Mouse (Mus musculus): ENCODE results near the gene Tmem38b.

The Tmem38b gene

GRCm38 (mm10) chr4:53828914-53829313 is 3.1 kb downstream of the Tmem38b start:
- DNase-seq (ENCODE audit: extremely low read depth, low read depth, low spot score) = no peak

GRCm38 (mm10) chr4:53830016-53830415 is 4.2 kb downstream of the Tmem38b start:
- no peak for DNase-seq (ENCODE audit: extremely low read depth, low read depth, low spot score)

DNA sequence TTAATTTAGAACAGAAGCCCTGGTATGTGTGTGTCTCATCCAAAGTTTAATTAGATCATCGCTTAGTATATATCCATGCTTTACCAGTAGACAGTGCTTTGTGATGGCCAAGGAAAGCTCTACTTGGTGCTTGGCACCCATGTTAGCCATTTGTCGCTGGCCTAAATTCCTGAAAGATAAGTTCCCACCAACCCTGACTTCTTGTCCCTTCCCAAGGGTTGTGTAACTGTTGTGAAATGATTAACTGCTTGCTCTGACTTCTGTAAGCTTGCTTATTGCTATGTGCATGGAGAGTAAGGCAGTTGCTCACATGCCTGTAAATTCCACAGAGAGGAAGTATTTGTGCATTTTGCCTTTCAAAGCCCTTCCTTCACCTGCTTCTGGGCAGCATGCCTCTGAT is 4.7 kb downstream of the Tmem38b start:
- no peak for DNase-seq (ENCODE audit: extremely low read depth, low read depth, low spot score)

DNA sequence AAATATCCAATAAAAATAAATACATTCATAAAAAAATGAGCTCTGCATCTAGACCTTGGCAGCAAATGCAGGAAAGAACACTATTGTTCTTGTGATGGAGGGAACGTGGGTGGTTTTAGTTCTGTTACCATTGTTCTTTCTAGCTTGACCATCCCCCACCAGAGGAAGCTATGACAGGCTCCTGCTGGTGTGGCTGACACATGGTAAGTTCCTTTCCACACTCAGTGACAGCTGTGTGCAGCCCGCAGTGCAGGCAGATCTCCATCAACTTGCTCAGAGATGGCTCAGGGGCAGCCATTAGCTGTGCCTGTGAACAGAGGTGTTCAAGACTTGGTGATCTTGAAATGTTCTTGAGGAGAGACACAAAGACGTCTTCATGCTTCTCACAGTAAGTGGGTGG is 6.5 kb downstream of the Tmem38b start:
- no peak for DNase-seq (ENCODE audit: extremely low read depth, low read depth, low spot score)

DNA sequence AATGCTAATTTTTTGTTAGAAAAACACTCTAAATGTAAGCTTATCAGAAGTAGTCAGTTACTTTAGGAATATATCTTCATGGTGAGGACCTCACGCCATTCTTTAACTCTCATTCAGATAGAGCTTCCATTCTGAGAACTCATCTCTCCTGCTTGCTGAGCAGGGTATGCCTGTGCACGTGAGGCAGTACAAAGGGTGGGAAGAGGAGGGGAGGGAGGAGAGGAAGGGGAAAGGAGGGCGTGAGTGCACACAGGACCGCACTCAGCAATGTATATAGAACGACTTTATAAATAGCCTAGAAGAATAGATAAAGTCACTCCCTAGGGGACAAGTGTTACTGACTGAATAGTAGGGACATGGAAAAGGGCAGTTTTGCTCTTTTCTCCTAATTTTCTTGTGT is 11.1 kb downstream of the Tmem38b start:
- no peak for DNase-seq (ENCODE audit: extremely low read depth, low read depth, low spot score)

DNA sequence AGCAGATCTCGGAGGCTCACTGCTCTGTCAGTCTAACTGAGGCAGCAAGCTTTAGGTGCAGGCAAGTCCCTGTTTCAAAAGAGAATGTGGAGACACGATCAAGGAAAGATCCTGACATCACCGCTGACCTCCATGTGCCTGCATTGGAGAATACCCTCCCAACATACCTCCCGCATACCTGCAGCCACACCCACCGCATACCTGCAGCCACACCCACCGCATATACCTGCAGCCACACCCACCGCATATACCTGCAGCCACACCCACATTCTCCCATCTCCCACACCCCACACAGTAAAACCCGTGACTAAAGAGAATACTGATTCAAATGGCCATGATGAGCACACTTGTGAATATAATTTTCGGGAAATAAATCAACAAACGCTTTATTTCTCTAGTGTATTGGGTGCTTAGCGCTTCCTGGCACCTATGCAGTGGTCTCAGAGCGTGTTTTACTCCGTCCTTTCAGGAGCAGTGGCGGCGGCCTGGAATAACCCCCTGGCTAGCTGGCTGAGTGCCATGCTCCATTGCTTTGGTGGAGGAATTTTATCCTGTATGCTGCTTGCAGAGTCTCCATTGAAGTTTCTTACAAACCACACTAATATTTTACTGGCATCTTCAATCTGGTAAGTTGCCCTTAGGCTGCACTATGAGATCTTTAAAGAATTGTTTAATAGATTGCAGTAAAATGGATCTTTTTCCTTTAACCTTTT is 14.5 kb downstream of the Tmem38b start:
- DNase-seq (ENCODE audit: extremely low read depth, low read depth, low spot score) = no peak

DNA sequence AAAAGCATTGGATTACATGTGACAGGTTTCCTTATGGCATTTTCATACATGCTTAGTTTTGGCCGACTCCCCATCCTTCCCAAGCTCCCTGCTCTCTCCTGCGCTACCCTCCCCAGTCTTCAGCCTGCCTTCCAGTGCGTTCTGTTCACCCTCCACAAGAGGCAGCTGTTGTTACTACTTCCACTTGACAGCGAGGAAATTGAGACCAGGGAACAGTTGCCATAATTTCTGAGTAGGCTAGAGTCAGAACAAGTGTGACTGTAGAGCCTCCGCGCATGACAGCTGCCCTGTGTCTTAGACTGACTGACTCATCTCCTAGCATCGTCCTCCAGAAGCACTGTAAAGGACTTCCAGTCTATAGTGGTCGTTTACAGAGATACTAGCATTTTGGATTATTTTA is 17.7 kb downstream of the Tmem38b start:
- DNase-seq (ENCODE audit: extremely low read depth, low read depth, low spot score) = no peak

DNA sequence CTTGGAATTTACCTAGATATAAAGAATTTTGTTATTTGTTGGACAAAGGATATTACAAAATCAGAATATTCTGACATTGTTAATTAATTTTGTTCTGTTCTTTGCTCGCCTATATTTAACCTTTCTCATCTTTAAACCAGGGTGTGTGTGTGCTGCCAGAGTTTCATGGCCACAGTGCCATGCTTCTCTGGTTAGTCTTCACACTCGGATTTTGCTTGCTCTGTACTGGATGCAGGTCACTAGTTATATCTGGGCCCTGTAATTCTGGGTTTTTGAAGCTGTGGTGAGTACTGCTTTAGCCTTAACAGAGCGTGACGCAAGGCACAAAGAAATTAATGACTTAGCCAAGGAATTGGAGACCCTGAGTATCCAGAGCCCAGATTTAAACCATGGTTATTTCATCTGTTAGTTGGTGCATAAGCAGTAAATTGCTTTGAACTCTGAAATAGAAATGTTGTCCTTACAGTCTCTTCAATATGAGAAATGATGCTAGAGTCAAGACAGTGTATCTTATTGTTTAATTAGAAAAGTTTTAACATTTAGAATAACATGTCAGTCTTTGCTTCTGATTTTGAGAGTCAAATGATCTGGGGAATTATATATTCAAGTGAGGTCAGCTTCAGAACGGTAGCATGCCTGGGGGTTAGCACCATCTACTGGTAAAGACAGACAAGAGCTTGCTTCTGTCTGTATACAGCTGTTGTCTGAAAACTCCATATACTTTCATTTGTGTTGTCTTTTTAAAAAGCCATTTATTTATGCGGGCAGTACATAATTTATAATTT is 19.2 kb downstream of the Tmem38b start:
- DNase-seq (ENCODE audit: extremely low read depth, low read depth, low spot score) = no peak

DNA sequence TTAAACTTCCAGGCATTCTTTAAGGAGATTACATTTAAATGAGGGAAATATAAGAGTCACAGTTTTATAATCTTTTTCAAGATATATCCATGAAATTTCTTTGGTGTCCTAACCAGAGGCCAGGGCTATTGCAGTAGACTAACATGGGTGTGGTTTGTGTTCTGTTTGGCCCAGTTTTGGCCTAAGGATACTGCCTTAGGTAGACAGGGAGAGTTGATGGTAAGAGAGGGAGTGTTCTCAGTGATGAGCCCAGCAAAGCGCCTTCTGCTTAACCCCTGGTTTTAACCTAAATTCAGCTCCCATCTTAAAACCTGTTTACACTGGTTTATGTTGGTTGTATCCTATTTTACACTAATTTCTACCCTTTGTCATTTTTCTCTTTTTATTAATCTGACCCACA is 19.8 kb downstream of the Tmem38b start:
- no peak for DNase-seq (ENCODE audit: extremely low read depth, low read depth, low spot score)

DNA sequence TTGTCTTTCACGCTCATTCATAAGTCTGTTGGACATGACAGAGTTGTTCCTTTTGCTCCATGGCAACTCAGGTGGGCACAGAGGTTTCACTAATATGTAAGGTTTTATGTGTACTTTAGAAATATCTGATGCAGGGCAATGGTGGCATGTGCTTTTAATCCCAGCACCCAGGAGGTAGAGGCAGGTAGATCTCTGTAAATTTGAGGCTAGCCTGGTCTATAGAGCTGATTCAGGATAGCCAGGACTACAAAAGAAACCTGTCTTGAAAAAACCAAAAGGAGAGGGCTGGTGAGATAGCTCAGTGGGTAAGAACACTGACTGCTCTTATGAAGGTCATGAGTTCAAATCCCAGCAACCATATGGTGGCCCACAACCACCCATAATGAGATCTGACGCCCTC is 20.5 kb downstream of the Tmem38b start:
- no peak for DNase-seq (ENCODE audit: extremely low read depth, low read depth, low spot score)

GRCm38 (mm10) chr4:53847541-53847940 is 21.7 kb downstream of the Tmem38b start:
- DNase-seq (ENCODE audit: extremely low read depth, low read depth, low spot score) = no peak

GRCm38 (mm10) chr4:53848308-53848707 is 22.5 kb downstream of the Tmem38b start:
- no peak for DNase-seq (ENCODE audit: extremely low read depth, low read depth, low spot score)

- DNase-seq (ENCODE audit: extremely low read depth, low read depth, low spot score) = no peak
Observed at GRCm38 (mm10) chr4:53848816-53849215, 23.0 kb downstream of the Tmem38b start.

GRCm38 (mm10) chr4:53849804-53850203 is 24.0 kb downstream of the Tmem38b start:
- no peak for DNase-seq (ENCODE audit: extremely low read depth, low read depth, low spot score)

DNA sequence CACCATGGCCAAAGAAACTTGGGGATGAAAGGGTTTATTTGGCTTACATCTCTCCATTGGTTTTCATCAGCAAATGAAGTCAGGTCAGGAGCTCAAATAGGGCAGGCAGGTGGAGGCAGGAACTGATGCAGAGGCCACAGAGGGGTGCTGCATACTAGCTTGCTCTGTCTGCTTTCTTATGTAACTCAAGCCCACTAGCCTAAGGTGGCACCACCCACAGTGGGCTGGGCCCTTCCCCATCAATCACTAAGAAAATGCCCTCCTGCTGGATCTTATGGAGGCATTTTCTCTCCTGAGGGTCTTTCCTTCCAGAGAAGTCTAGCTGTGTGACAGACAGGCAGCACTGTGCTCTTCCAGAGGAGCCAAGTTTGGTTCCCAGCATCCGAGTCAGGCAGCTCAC is 27.5 kb downstream of the Tmem38b start:
- no peak for DNase-seq (ENCODE audit: extremely low read depth, low read depth, low spot score)

- no peak for DNase-seq (ENCODE audit: extremely low read depth, low read depth, low spot score)
Observed at GRCm38 (mm10) chr4:53859944-53860343, 34.1 kb downstream of the Tmem38b start.

DNA sequence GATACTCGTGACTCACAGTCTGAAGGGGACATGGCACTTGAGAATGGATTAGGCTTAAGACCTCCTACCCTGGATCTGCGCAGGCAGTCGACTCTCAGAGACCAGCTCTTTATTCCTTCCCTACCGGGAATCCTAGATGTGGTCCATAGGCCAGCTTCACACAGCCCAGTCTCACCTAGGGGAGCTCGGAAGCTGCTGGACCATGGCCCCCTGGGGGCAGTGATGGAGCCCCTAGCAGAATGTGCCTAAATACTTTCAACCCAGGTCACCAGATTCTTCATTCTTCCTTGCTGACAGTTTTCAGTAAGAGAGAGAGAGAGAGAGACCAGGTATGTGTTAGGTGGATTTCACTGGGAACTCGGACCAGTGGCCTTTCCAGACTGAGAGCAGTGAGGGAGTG is 36.3 kb downstream of the Tmem38b start:
- no peak for DNase-seq (ENCODE audit: extremely low read depth, low read depth, low spot score)

GRCm38 (mm10) chr4:53864098-53864820 is 38.4 kb downstream of the Tmem38b start:
- DNase-seq (ENCODE audit: extremely low read depth, low read depth, low spot score) = no peak

GRCm38 (mm10) chr4:53866459-53866858 is 40.6 kb downstream of the Tmem38b start:
- DNase-seq (ENCODE audit: extremely low read depth, low read depth, low spot score) = peak; percentile 14

DNA sequence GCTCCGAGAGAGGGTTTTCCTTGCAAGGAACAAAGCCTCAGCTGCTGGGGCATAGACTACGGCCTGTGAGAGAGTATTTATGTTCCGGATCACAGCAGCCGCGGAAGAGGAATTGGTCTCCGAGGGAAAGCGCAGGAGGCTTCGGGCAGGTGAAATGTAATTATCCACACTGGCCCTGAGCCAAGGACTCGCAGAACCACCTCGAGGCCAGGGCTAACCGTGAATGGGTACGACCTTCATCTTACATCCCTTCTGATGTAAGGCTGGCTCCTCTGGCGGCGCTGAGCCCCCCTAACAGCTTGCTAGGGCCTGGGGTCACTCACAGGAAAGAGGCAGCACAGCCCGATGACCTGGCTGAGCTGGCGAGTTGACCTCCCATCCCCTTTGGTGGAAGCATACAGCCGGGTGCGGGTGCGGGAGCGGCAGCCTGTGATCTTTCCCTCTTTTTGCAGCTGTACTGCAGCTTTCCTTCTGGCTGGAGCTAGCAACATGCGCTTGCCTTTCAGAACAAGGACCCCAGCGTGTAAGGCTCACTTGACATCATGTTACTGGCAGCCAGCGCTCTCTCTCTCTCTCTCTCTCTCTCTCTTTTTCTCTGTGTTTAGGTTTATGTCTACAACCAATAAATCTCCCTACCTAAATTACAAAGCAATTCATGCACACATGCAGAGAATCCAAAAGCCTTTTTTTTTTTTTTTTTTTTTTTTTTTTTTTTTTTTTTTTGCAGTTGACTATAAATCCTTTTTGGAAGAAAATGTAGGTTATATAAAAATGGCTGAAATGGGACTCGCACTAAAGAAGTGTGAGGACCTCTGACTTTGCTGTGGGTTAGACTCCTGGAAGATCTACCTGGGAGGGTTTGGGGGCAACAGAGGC is 52.9 kb downstream of the Tmem38b start:
- no peak for DNase-seq (ENCODE audit: extremely low read depth, low read depth, low spot score)

Measured in fat pad, adult 2 months (tissue).